Mouse (Mus musculus): ENCODE measurements around the gene Ccdc106. TPM values are rescaled to one million over a fixed set of nuclear protein-coding genes. Genes with fewer than 3 reads are reported as not detected.
"Not testable (repeated sequence)": the region's sequence is repeated elsewhere in the genome, so short reads cannot be mapped to it uniquely, and the experiment has no call there.

Ccdc106 gene
- total RNA-seq, 2 experiments from 2014 or later, result 65.7 to 68.5 TPM

DNA sequence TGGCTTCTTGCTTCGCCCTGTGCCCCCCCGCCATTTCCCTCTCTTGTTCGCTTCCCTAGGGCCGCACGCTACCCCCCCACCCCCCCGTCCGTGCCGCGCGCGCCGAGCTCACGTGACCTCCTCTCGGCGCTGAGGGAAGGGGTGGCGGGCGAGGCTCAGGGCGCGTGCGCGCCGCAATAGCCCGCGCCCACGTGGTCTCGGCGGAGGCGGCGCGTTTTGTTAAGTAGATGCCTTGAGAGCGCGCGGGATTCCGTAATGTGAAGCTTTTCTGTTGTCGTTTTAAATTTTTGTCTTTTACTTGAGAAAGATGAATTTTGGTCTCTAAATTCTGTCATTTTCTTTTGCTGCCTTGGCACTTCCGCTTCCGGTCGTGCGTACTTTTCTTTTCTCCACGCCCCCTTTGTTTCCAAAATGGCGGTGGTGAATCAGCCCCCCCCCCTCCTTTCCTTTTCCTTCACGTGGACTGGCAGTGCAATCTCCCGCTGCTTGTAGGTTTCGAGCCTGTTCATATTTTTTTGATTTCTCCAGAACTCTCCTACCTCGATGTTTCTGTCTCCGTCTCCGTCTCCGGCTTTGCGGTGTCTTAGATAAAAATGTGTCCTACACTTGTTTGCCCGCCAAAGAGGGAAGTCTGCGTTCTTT lies 42.1 kb downstream of the Ccdc106 start:
- DNase-seq (ENCODE audit: low spot score in 2 of 2), result peak; percentile 73 to 75
- intact Hi-C loops (cut with DNase I), result loop anchor here (1.0 kb wide), 1 partner anchor 12 kb away; no protein-coding TSS in a partner anchor

DNA sequence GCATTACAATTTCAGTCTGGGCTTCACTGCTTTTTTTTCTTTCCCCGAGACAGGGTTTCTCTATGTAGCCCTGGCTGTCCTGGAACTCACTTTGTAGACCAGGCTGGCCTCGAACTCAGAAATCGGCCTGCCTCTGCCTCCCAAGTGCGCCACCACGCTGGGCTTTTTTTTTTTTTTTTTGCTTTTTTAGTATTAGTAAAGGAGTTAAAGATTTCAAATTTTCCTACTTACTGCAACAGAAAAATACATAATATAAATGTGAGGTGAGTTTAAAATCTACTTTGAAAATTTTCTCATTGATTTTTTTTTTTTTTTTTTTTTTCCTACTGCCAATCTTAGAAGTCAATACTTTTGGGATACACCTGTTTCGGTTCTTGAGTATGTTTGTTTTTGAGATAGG lies 44.5 kb downstream of the Ccdc106 start:
- intact Hi-C loops (cut with DNase I), result no loop called here
- no peak for DNase-seq (ENCODE audit: low spot score in 2 of 2)

GRCm38 (mm10) chr7:5073586-5073985 lies 53.2 kb downstream of the Ccdc106 start:
- DNase-seq (ENCODE audit: low spot score in 2 of 2), result no peak
- intact Hi-C loops (cut with DNase I), result no loop called here

DNA sequence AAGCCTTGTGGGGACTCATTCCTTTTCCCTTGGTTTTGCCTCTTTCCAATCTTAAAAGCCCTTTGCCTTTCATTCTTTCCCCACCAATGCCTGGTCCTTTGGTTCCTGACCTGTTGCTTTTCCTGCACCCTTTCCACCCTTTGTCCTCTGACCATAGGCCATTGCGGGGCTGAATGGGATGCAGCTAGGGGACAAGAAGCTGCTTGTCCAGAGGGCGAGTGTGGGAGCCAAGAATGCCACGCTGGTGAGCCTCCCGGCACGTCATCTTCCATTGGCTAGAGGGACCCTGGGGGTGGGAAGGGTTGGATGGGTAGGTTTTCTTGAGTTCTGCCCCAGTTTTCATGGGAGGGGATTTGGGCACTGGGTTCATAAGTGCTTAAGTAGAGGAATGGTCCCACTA lies 54.6 kb downstream of the Ccdc106 start:
- intact Hi-C loops (cut with DNase I), result loop anchor here (1.0 kb wide), 1 partner anchor 12 kb away; no protein-coding TSS in a partner anchor
- no peak for DNase-seq (ENCODE audit: low spot score in 2 of 2)

- no peak for DNase-seq (ENCODE audit: low spot score in 2 of 2)
- intact Hi-C loops (cut with DNase I), result no loop called here
These were observed 56.6 kb downstream of the Ccdc106 start for GRCm38 (mm10) chr7:5076931-5077330.

- DNase-seq (ENCODE audit: low spot score in 2 of 2), result not testable (repeated sequence)
- intact Hi-C loops (cut with DNase I), result loop anchor here (5.0 kb wide), 2 partner anchors 43 to 1093 kb away; partner anchors contain the start of gene Zfp444
These were observed 59.1 kb downstream of the Ccdc106 start for GRCm38 (mm10) chr7:5079365-5080009.

GRCm38 (mm10) chr7:5080010-5080751 lies 59.8 kb downstream of the Ccdc106 start, which contains the start of gene Epn1:
TSS of gene Epn1 (plus strand) at chr7:5080235.
- intact Hi-C loops (cut with DNase I), result loop anchor here (5.0 kb wide), 2 partner anchors 42 to 1092 kb away; partner anchors contain the start of gene Zfp444
- DNase-seq (ENCODE audit: low spot score in 2 of 2), result peak; percentile 95 to 97

- DNase-seq (ENCODE audit: low spot score in 2 of 2), result no peak
- intact Hi-C loops (cut with DNase I), result loop anchor here (5.0 kb wide), 2 partner anchors 41 to 1091 kb away; partner anchors contain the start of gene Zfp444
These were observed 60.5 kb downstream of the Ccdc106 start for GRCm38 (mm10) chr7:5080815-5081214.

- DNase-seq (ENCODE audit: low spot score in 2 of 2), result no peak
- intact Hi-C loops (cut with DNase I), result loop anchor here (5.0 kb wide), 2 partner anchors 41 to 1091 kb away; partner anchors contain the start of gene Zfp444
These were observed 60.9 kb downstream of the Ccdc106 start for GRCm38 (mm10) chr7:5081241-5081640.

GRCm38 (mm10) chr7:5081939-5082338 lies 61.6 kb downstream of the Ccdc106 start:
- DNase-seq (ENCODE audit: low spot score in 2 of 2), result no peak
- intact Hi-C loops (cut with DNase I), result loop anchor here (5.0 kb wide), 2 partner anchors 40 to 1090 kb away; partner anchors contain the start of gene Zfp444

GRCm38 (mm10) chr7:5083325-5084105 lies 63.2 kb downstream of the Ccdc106 start:
- DNase-seq (ENCODE audit: low spot score in 2 of 2), result no peak
- intact Hi-C loops (cut with DNase I), result loop anchor here (5.0 kb wide), 2 partner anchors 39 to 1089 kb away; partner anchors contain the start of gene Zfp444

DNA sequence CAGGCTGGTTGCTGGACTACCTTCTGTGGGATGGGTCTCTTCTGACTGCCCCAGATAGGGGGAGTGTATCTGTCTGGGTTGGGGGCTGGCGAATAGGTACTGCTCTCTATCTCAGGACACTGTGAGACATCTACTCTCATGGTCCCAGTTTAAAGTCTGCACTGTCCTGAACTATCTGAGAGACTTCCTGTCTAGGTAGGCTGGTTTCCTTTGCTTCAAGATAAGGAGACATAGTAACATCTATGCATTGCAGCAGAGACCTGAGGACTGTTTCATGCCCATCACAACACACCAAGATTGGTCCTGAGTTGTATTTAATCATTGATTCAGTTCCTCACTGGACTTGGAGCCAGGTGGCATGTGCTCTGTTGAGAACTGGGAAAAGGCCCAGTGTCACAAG lies 65.2 kb downstream of the Ccdc106 start:
- intact Hi-C loops (cut with DNase I), result no loop called here
- no peak for DNase-seq (ENCODE audit: low spot score in 2 of 2)

- no peak for DNase-seq (ENCODE audit: low spot score in 2 of 2)
- intact Hi-C loops (cut with DNase I), result no loop called here
These were observed 66.6 kb downstream of the Ccdc106 start for GRCm38 (mm10) chr7:5086921-5087440.

DNA sequence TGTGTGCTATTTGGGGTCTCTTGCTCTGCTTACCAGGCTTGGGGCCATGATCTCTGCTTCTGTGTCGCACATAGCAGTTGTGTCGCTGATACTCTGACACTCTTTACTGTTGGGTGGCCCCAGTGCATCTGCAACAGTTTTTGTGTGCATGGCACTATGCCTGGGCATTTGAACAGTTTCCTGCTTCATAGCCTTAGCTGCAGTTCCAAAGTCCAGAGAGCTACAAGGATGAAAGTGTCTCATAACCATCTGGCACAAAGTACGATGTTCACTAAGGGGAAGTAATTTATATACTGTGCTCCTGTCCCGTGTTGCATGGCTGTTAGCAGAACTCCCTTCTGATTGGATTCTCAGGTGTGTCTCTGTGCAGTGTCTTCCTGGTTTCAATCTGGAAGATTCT lies 67.5 kb downstream of the Ccdc106 start:
- intact Hi-C loops (cut with DNase I), result no loop called here
- DNase-seq (ENCODE audit: low spot score in 2 of 2), result no peak

GRCm38 (mm10) chr7:5089853-5090252 lies 69.5 kb downstream of the Ccdc106 start:
- DNase-seq (ENCODE audit: low spot score in 2 of 2), result peak in 1 of 2 experiments; percentile 77
- intact Hi-C loops (cut with DNase I), result no loop called here

DNA sequence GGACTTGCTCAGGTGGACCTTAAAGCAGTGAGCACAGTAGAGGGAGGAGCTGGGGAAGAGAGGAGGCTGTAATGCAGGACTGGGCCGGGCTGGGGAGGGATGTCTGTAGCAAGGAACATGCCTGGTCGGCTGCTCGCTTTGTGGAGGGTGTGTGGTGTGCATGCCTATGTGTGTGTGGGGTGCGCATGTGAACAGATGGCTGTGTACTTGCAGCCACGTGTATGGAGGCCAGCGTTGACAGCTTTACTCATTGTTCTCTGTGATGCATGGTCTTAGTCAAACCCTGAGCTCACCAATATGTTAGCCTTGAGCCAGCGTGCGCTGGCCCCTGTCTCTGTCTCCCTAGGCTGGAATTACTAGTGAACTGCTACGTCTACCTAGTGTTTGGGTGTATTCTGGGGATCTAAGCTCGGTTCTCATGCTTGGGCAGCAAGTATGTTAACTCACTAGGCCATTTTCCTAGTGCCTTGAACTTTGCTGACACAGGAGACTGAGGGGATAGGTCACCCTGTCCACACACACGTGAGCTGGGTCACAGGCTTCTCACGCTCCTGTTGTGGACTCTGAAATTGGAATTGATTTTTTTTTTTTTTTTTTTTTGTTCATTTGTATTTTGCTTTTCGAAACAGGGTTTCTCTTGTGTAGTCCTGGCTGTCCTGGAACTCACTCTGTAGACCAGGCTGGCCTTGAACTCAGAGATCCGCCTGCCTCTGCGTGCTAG lies 70.8 kb downstream of the Ccdc106 start:
- intact Hi-C loops (cut with DNase I), result no loop called here
- peak in 1 of 2 experiments; percentile 66 for DNase-seq (ENCODE audit: low spot score in 2 of 2)

- intact Hi-C loops (cut with DNase I), result no loop called here
- no peak for DNase-seq (ENCODE audit: low spot score in 2 of 2)
These were observed 72.0 kb downstream of the Ccdc106 start for GRCm38 (mm10) chr7:5092381-5092780.

DNA sequence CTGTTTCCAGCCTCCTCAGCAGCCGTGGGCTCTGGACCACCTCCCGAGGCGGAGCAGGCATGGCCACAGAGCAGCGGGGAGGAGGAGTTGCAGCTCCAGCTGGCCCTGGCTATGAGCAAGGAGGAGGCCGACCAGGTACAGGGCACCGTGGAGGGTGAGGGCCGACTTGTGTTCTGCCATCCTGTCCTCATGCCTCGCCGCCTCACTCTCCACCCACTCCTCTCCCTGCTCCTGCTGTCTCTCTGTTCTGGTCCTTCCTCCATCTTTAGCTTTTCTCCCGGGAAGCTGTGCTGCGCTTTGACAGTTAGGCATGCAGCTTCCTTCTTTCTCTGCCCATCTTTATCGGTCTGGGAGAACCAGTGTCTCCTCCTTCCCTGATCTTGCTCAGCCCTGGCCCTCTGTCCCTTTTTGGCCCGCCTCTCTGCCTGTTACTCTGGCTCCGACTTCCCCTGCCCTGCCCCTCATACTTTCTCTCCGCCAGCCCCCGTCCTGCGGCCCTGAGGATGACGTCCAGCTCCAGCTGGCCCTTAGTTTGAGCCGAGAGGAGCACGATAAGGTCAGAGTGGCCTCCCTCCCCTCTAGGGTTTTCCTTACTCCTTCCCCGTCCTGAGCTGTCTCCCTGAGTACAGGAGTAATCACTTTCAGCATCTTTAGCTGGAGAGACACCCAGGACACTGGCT lies 72.6 kb downstream of the Ccdc106 start:
- DNase-seq (ENCODE audit: low spot score in 2 of 2), result no peak
- intact Hi-C loops (cut with DNase I), result no loop called here

All from left cerebral cortex, postnatal 14 days (tissue).